Mouse (Mus musculus) heart, postnatal 0 days (tissue): Measurements from ENCODE around the gene Ripor3.

Source experiments
- CTCF ChIP-seq: IDR thresholded peaks from 2 replicates; pipeline ENCODE4 v1.5.1; 2016; ENCODE audit warnings: antibody characterized with exemption, control low read depth, low read depth
- EP300 ChIP-seq: IDR thresholded peaks from 2 replicates; pipeline ENCODE4 v1.6.1; 2016; ENCODE audit warnings: antibody characterized with exemption, low read depth

DNA sequence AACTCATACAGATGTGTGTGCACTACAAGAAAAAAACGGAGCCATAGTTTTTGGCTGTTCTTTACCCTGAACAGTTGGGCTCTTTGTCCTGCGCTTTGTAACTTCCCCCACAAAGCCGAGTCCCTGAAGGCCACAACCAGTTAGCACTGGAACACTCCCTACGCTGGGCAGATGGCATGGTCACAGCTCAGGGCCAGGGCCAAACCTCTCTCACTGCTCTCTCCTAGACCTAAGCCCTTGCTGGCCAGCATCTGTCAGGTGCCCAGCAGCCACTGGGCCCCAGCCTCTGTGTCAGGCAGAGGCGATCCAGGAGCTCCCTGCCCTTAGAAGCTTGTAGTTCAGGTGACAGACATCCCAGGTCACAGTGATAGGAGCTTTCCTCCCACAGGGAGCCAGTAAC is 65.0 kb downstream of the Ripor3 start:
- TF ChIP-seq CTCF, result no peak
- TF ChIP-seq EP300, result no peak
